Mouse (Mus musculus): ENCODE measurements around the gene E2f6. TPM values are rescaled to one million over a fixed set of nuclear protein-coding genes. Genes with fewer than 3 reads are reported as not detected.

The E2f6 gene
- total RNA-seq, 2 experiments from 2014 or later = 6.1 to 10.4 TPM

DNA sequence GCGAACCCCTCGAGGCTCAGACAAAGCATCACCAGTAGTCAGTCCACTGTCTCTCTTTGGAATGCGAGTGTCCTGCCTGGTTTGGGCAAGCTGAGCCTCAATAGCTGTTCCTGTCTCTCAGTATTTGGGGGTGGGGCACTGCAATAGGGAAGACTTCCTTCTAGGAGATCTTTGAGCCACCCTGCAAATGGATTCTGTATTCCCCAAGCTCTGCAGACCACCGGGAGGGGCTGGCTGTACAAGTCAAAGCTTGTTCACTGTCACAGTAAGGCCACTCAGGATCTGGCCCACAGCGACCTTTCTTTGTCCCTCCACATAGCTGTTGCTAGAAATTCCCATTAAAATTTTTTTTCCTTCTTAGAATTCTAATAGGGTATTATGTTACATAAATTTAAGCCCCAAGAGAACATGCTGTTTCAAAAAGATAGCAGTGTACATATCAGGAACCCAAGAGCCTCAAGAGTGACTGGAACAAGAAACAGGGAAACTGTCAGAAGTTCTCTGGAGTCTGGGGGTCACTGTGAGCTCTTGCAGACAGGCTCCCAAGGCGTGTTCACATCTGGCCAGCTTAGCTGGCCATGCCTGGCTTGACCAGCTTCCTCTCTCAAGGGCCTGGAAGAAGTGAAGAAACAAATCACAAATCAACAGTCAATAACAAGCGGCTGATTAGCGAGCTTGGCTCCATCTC lies 58.5 kb downstream of the E2f6 start:
- ATAC-seq (replicated peaks; ENCODE audit: low FRiP score, poor library complexity, severe bottlenecking) = no peak

DNA sequence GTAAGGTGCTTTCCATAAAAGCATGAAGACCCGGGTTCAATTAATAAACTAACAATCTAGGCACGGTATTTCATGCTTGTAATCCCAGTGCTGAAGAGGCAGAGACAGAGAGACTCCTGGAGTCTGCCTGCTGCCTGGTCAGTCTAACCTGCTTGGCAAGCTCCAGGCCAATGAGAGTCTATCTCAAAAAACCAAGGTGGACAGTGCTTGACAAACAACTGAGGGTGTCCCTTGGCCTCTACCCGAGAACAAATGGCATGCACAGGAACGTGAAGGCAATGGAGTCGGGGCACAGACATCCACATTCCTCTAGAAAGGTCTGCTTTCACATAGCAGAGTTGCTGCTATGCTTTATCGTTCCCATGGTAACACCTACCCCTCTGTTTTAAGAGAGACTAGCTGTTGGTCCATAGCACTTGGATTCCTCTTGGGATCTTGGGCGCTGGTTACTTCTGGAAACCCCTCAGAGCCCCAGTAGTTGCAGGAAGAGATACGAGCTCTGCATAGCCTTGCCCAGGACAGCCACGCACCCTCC lies 59.2 kb downstream of the E2f6 start:
- no peak for ATAC-seq (replicated peaks; ENCODE audit: low FRiP score, poor library complexity, severe bottlenecking)

DNA sequence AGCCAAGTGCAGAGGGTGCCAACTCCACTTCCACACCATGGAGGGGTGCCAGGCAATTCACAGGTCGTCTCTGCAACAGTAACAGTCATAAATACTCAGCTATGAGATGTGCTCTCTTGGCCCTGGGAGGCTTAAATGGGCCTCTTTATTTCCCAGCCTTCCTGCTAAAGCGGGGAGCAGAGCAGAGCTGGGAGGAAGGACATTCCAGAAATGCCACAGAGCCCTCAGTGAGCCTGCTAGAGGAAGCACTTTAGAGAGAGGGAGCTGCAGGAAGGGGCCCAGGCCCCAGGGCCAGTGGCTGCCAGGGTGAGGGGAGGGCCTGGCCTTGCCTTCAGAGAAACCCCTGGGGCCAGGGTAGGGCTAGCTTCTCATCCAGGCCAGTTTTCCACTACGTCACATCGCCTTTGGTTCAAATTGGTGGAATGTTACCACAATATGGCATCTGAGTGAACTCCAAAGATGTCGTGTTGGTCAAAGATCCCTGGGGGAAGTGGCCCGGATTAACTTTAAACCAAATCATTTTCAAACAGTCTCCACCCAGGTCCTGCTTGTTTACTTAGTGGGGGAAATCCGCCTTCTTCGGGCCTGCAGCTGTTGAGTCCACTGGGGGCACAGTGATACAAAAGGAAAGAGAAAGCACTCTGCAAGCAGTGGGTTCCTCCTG lies 59.8 kb downstream of the E2f6 start:
- no peak for ATAC-seq (replicated peaks; ENCODE audit: low FRiP score, poor library complexity, severe bottlenecking)

DNA sequence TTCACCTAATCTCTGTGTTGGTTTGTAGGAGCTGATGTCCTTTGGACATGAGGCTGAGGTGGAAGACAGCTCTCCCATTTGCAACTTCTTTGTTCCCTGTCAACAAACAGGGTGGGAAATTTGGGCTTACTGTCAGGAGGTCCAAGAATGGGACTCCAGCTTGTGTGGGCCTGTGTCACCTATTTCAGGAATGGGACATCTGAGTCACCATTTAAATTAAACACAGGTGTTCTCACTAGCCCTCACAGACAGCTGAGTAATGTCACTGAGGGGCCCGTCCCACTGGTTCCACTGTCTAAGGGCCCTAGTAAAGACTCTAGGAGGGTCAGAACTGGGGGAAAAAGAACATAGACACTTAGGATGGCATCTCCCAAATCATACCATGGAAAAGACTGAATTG lies 61.2 kb downstream of the E2f6 start:
- no peak for ATAC-seq (replicated peaks; ENCODE audit: low FRiP score, poor library complexity, severe bottlenecking)

DNA sequence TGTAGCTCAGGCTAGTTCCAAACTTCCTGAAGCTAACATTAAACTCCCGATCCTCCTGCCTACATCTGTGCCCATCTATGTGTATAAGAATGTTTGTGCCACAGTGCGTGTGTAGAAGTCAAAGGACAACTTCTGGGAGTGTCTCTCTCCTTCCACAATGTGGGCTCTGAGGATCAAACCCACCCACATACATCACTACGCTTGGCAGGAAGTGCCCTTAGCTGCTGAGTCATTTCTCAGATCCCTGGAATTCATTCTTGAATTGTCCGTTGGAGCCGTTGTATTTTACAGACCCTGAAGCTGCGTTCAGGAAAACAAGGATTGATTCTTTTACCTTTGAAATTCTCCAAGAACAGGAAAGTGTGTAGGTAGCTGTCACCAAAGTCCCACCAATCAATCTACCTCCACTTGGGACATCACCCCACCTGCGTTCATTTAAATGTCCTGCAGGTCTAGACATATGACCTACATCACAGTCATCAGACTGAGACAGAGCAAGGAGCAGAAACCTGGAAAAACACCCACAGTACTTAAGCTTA lies 62.2 kb downstream of the E2f6 start:
- ATAC-seq (replicated peaks; ENCODE audit: low FRiP score, poor library complexity, severe bottlenecking) = no peak

DNA sequence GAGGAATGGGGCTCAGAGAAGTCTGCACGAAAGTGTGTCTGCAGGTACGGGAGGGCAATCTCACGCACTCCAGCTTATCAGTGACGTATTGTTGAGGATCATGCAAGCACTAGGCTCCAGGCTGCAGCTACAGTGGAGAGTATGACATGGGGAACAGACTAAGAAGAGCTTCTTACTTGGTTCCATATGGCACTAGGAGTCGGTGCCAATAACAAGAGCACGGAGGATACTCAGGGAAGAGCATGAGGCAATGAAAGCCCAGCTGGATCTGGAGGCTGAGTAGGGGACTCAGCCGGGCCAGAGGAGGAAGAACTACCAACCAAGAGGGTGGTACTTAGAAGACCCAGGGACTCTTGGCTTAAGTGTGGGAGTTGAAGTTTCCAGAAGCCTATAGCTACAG lies 62.8 kb downstream of the E2f6 start:
- no peak for ATAC-seq (replicated peaks; ENCODE audit: low FRiP score, poor library complexity, severe bottlenecking)

DNA sequence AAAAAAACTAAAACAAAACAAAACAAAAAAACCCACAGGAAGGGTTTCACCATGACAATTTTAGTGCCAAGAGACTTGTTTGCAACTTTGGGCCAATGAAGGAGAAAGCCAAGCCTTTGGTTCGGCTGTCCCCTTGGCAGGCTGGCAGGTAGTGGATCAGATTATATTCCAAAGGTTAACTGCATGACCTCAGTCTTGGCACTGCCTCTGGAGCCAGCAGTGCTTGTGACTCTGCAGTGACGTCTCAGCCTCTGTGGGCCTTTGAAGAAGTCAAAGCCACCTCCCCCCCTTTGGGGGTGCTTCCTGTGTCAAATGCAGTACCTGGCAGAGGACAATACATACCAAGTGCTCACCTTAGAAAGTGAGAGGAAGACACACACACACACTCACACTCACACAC lies 63.3 kb downstream of the E2f6 start:
- no peak for ATAC-seq (replicated peaks; ENCODE audit: low FRiP score, poor library complexity, severe bottlenecking)

DNA sequence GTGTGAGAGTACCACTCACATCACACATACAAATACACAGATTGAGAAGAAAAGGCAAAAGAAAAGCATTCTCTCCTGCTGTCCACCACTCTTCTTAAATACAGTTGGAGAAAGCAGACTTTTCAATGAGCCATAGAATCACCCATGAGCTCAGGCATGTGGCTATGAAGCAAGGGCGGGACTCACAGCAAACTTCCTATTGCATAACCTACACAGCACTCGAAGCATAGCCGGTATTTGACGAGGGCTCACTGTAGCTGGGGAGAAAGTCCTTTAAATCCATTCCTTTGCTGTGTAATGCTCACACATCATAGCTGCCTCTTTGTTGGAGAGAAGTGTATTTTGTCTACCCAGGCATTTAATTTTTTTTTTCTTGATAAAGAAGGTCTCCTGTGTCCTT lies 64.5 kb downstream of the E2f6 start:
- no peak for ATAC-seq (replicated peaks; ENCODE audit: low FRiP score, poor library complexity, severe bottlenecking)

DNA sequence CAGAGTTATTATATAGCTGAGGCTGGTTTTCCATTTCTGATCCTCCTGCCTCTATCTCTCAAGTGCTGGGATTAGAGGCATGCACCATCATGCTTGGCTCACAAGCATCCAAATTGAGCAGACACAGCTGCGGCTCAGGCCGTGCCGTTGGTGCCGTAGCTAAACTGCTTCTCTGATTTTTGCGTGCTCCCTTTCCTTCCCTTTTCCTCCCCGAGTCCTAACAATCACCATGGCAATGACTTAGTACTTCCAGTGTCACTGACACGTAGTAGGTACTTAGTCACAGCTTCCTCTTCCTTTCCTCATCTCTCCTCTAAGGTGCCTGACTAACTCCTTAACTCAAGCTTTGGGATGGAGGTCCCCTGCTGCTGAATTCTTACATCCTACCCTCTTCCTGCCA lies 64.9 kb downstream of the E2f6 start:
- ATAC-seq (replicated peaks; ENCODE audit: low FRiP score, poor library complexity, severe bottlenecking) = no peak

DNA sequence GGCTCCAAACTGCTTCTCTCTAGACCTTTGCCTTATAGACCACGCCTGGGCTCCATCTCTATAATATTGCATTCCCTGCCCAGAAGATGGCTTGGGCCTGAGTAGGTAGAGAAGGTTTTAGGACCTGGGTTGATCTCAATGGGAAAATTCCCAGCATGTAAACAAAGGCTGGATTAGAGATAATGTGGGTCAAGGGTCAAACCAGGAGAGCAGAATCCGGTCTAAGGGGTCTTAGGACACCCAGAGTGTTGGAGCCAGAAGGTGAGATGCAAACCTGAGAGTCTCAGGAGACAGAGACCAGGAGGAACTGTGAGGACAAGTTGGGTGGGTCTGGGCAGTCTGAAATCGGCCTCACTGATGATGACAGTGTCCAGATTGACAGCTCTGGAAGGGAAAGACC lies 65.9 kb downstream of the E2f6 start:
- ATAC-seq (replicated peaks; ENCODE audit: low FRiP score, poor library complexity, severe bottlenecking) = no peak

DNA sequence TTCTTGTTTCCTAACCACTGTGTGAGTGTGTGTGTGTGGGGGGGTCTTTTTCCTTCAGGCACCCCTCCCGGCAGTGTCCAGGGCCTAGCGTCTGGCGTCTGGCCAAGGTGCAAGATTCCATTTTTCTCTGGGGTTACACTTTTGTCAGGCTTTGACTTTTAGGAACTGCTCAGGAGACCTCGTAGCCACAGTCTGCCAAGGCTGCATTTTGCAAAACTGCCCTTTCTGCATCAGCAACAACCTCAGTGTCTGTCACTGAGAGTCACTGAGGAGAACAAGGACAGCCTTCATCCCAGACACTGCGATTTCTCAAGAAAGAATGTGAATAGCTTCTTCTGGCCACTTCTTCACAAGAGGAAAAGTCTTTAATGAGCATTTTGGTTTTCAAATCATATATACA lies 66.4 kb downstream of the E2f6 start:
- no peak for ATAC-seq (replicated peaks; ENCODE audit: low FRiP score, poor library complexity, severe bottlenecking)

DNA sequence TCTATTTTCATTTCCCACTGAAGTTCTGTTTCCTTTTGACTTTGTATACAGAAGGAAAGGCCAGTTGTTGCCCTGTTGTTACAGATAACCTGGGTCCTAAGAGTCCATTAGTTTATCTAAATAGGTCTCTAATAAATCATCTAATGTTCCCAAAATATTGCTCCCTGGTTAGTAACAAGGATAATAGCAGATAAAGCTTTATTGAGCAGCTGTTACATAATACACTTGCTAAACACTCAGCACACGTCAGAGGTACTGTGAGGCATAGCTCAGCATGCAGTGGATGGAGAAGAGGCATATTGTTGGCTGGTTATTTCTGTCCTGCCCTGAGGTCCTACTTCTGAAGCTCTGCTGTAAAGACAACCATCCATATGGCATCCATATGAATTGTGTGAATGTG lies 66.9 kb downstream of the E2f6 start:
- ATAC-seq (replicated peaks; ENCODE audit: low FRiP score, poor library complexity, severe bottlenecking) = no peak

DNA sequence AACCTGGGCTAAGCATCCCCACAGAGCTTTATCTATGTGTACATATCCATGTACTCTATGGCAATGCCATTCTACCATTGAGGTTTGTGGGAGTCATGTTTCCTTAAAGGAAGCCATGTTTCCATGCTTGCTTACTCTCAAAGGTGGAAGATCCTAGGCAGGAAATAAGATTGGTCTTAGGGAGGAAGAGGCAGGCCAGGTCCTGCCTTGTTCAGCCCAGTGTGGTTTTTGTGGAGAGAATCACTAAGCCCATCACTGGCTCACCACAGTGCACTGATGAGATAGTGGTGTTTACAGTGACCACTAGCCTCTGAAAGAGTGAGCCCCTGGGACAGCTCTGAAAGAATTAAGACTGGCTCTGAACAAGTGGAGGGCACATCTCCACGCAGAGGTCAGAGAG lies 68.6 kb downstream of the E2f6 start:
- ATAC-seq (replicated peaks; ENCODE audit: low FRiP score, poor library complexity, severe bottlenecking) = no peak

DNA sequence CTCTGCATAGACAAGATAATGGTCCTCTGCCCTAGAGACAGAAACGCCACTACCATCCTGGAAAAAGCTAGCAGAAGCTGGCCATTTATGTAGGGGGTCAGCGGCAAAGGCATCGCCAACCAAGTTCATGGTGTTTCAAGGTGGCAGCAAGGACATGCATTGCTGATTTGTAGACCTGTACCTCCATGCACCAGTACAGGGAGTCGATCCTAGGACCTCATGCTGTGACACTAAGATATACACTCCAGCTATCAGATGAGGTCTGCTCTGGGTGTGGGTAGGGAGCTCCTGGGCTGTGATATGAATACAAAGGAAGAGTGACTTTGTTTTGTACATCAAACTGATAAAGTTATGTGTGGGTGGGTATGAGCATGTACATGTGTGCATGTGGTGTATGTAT lies 69.3 kb downstream of the E2f6 start:
- ATAC-seq (replicated peaks; ENCODE audit: low FRiP score, poor library complexity, severe bottlenecking) = no peak

DNA sequence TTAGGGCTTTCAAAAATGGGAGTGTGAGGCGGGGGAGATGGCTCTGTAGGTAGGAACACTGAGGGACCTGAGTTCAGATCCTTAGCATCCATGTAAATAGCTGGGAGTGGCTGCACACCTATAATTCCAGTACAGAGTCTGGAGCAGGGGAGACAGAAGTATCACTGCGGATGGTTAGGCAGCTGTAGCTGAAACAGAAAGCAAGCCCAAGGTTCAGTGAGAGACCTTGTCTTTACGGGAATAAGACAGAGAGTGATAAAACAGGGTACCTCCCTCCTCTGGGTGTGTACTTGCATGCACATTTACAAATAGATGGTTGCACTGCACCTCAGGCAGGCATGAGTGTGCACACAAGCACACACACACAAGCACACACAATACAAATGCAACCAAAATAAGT lies 71.7 kb downstream of the E2f6 start:
- ATAC-seq (replicated peaks; ENCODE audit: low FRiP score, poor library complexity, severe bottlenecking) = no peak

DNA sequence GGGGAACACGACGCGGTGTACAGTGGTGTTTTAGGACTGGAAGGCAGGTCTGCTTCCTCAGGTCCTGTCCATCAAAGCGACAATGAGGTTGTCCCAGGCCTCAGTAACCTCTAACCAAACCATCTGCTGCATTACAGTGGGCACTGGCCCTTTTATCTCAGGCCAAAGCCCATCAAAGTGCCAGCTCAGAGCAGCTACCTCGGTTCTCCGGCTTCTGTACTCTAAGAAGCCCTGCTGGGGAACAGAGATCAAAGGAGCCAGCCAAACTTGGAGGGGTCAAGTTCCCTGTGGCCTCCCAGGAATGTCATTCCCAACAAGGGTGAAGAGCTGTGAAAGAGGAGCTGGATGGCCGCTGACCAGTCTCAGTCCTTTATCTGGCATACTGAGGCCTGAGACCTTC lies 72.3 kb downstream of the E2f6 start:
- no peak for ATAC-seq (replicated peaks; ENCODE audit: low FRiP score, poor library complexity, severe bottlenecking)

DNA sequence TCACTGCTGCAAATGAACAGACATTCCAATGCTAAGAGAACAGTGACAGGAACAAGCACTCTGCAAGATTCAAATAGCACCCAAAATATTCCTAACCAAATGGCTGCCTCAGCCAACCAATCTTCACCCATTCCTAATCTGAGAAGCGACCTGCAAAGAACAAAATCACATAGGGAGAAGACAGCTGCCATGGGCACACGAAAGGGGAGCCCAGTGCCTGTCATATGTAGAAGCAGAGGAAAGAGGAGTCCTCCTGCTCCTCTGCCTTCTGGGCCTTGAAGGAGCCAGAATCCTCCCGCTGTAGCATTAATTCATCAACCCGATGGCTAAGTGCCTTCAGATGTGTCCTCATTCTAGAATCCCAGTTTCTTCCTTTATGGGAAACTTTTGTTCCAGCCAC lies 73.8 kb downstream of the E2f6 start:
- ATAC-seq (replicated peaks; ENCODE audit: low FRiP score, poor library complexity, severe bottlenecking) = no peak

DNA sequence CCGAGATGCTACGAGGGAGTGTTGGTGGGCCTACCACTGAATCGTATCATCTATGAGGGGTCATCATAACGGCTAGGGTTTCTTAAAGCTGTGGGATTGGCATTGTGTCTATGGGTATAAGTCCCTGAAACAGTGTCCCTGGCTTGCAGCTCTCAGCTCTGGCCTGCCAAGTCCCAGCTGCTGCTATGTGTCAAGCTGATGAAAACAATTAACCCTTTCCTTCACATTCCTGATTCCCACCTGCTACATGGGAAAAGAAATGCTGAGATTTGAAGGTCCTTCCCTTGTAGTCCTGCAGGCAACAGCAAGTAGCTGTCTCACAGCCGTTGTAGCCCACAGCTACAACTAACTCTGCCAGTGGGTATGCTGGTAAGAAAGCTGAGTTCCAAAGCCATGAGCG lies 75.6 kb downstream of the E2f6 start:
- ATAC-seq (replicated peaks; ENCODE audit: low FRiP score, poor library complexity, severe bottlenecking) = no peak
